Mouse (Mus musculus): ENCODE results near the gene Iqcd. TPM values are rescaled to one million over a fixed set of nuclear protein-coding genes. Genes with fewer than 3 reads are reported as not detected.

The Iqcd gene
- polyA plus RNA-seq, 1 experiment from 2014 or later: 1.1 TPM

GRCm38 (mm10) chr5:120644227-120644626, 55.4 kb downstream of the Iqcd start:
- H3K9ac ChIP-seq: no peak overlapping the region
- WGBS: 93% methylated on average over 3 of the region's 3 CpGs
- peaks cover 26% of the 10 kb centered on the region for H3K27me3 ChIP-seq
- H3K36me3 ChIP-seq (ENCODE audit: poor library complexity, severe bottlenecking): no peaks in the 10 kb centered on the region
- no peak overlapping the region for H3K4me3 ChIP-seq
- no peaks in the 10 kb centered on the region for H3K9me3 ChIP-seq (replicated peaks)
- H3K4me2 ChIP-seq: no peak overlapping the region
- ATAC-seq: no peak
- peaks cover 13% of the 10 kb centered on the region for H3K4me1 ChIP-seq
- H3K27ac ChIP-seq: no peak overlapping the region

GRCm38 (mm10) chr5:120645851-120646250, 57.0 kb downstream of the Iqcd start:
- peaks cover 18% of the 10 kb centered on the region for H3K4me1 ChIP-seq
- H3K4me2 ChIP-seq: no peak overlapping the region
- no peak overlapping the region for H3K27ac ChIP-seq
- H3K36me3 ChIP-seq (ENCODE audit: poor library complexity, severe bottlenecking): no peaks in the 10 kb centered on the region
- 52% methylated on average over 6 of the region's 6 CpGs for WGBS
- peaks cover 42% of the 10 kb centered on the region for H3K27me3 ChIP-seq
- H3K9me3 ChIP-seq (replicated peaks): no peaks in the 10 kb centered on the region
- H3K4me3 ChIP-seq: no peak overlapping the region
- no peak overlapping the region for H3K9ac ChIP-seq
- no peak for ATAC-seq

DNA sequence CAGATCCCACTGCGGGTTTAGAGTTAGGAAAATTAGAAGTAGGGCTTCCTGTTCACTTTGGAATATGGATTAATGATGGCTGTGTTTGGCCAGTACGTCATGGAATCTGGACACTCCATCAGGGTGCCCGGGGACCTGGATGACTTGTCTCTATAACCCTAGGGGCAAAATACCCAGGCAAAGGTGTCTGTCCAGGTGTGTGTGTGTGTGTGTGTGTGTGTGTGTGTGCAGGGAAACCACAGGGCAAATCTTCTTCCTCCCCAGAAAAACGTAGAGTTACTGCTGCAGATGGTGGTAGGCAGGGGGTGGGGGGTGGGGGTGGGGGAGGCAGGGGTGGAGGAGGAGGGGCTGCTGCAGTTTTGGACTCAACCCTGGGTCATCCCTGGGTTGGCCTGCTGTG, 58.5 kb downstream of the Iqcd start:
- no peak overlapping the region for H3K27ac ChIP-seq
- no peaks in the 10 kb centered on the region for H3K36me3 ChIP-seq (ENCODE audit: poor library complexity, severe bottlenecking)
- no peak for ATAC-seq
- peaks cover 18% of the 10 kb centered on the region for H3K4me1 ChIP-seq
- H3K27me3 ChIP-seq: peaks cover 50% of the 10 kb centered on the region
- no peak overlapping the region for H3K4me3 ChIP-seq
- no peaks in the 10 kb centered on the region for H3K9me3 ChIP-seq (replicated peaks)
- 85% methylated on average over 4 of the region's 4 CpGs for WGBS
- no peak overlapping the region for H3K9ac ChIP-seq
- no peak overlapping the region for H3K4me2 ChIP-seq

DNA sequence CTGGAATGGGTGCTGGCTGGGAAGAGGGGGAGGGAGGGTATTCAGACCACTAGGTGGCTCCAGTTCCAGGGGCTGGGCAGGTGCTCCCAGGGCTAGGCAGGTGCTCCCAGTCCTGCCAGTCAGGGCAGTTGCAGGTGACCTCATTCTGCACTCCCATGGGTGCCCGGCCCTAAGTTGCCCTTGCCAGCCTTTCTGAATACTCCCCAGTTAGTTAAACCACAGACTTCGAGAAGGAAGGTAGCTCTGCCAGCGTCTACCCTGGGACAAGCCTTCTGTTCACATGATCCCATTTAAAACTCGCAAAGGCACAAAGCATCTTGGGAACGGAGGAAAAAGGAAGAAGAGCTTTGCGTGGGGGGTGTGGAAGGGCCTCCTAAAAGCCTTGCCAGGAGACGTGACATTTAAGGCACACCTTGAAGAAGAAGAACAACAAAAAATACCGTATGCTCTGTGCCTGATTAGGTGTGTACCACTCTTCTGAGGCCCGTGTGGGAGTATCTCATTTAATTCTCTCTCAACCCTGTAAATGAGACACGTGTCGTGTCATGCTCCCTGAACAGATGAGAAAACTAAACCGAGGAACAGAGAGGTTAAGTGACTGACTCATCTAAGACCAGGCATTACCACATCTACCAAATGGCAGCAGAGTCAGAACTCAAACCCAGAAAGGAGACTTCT, 59.1 kb downstream of the Iqcd start:
- peak overlapping the region; percentile 53; the same call in 1 of the 2 replicates for H3K4me2 ChIP-seq
- no peak overlapping the region for H3K27ac ChIP-seq
- no peaks in the 10 kb centered on the region for H3K36me3 ChIP-seq (ENCODE audit: poor library complexity, severe bottlenecking)
- H3K9ac ChIP-seq: no peak overlapping the region
- ATAC-seq: no peak
- H3K27me3 ChIP-seq: peaks cover 50% of the 10 kb centered on the region
- H3K4me3 ChIP-seq: no peak overlapping the region
- H3K4me1 ChIP-seq: peaks cover 18% of the 10 kb centered on the region
- 42% methylated on average over 12 of the region's 12 CpGs for WGBS
- H3K9me3 ChIP-seq (replicated peaks): no peaks in the 10 kb centered on the region

DNA sequence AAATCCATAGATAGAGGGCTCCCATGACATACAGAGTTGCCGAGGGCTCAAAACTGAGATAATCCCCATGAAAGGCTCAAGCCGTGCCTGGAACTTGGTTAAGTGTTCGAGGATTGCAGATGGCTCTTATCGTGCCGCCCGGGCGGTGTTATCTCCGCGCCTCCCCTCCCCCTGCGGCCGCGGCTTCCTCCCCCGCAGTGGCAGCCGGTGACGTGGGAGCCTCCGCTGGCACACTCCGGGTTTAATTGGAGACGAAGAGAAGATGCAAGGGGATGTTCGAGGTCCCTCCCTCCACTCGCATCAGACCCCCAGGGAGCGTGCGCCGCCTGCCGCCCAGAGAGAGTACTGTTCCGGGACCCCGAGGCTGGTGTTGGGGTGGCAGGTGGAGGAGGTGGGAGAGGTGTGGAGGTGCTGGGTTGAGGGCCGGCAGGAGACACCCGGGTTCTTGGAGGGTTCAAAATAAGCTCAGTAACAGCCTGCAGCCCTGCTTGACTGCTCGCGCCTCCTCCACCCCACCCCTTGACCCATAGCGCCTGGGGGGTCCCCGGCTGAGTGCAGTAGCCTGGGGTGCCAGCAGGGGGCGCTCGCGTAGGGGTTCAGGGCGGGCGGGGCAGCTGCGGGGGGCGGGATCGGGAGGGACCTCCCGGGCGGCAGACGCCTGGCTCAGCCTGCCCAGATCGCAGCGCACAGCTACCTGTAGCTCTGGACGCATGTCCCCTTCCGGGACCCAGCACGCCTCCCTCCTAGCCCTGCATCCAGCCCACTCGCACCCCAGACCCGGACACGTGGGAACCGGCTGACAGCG, 60.0 kb downstream of the Iqcd start, which contains the start of gene Rasal1:
Gene Rasal1, plus strand, starts transcription at position 244 of the 805 bp plus-strand sequence.
- peak within 1 kb of the TSS; percentile 48 for H3K9ac ChIP-seq
- no peak within 1 kb of the TSS for H3K27ac ChIP-seq
- peaks cover 14% of the 10 kb centered on the region for H3K4me1 ChIP-seq
- peaks cover 50% of the 10 kb centered on the region for H3K27me3 ChIP-seq
- peak within 1 kb of the TSS; percentile 53 for H3K4me2 ChIP-seq
- H3K4me3 ChIP-seq: peak within 1 kb of the TSS; percentile 23
- under 1% methylated on average over 38 of the region's 53 CpGs for WGBS
- ATAC-seq: peak; percentile 58
- H3K9me3 ChIP-seq (replicated peaks): no peaks in the 10 kb centered on the region
- H3K36me3 ChIP-seq (ENCODE audit: poor library complexity, severe bottlenecking): no peaks in the 10 kb centered on the region

DNA sequence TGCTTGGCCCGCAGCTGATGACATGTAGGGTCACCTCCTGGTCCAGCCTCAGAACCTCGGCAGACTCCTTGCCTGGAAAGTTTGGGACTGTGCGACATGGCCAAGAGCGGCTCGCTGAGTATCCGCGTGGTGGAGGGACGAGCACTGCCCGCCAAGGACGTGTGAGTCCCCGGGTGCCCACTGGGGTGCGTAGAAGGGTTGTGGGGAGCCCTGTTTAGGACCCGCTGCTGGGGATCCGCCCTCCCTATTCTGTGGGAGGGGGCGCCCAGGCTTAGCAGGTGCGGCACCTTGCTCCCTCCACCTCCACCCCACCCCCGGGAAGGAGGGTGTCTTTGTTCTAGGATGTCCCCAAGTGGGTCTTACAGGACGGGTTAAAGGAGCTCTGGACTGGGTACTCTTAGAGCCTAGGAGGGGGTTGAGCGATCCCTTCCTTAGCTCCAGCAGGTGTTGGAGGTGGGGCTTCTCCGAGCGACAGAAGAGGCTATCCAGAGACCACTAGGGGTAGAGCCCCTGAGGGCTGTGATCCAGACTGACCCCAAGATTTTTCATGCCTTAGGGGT, 60.6 kb downstream of the Iqcd start:
- peak overlapping the region; percentile 23 for H3K4me3 ChIP-seq
- peak; percentile 43; the same call in 1 of the 2 replicates for ATAC-seq
- H3K9me3 ChIP-seq (replicated peaks): no peaks in the 10 kb centered on the region
- no peak overlapping the region for H3K9ac ChIP-seq
- H3K4me2 ChIP-seq: peak overlapping the region; percentile 53
- peaks cover 14% of the 10 kb centered on the region for H3K4me1 ChIP-seq
- H3K36me3 ChIP-seq (ENCODE audit: poor library complexity, severe bottlenecking): no peaks in the 10 kb centered on the region
- 1% methylated on average over 21 of the region's 21 CpGs for WGBS
- H3K27me3 ChIP-seq: peaks cover 50% of the 10 kb centered on the region
- H3K27ac ChIP-seq: no peak overlapping the region

GRCm38 (mm10) chr5:120649938-120650337, 61.1 kb downstream of the Iqcd start:
- no peak overlapping the region for H3K4me2 ChIP-seq
- no peak overlapping the region for H3K4me3 ChIP-seq
- no peaks in the 10 kb centered on the region for H3K36me3 ChIP-seq (ENCODE audit: poor library complexity, severe bottlenecking)
- WGBS: 20% methylated on average over 13 of the region's 13 CpGs
- no peak overlapping the region for H3K27ac ChIP-seq
- peaks cover 50% of the 10 kb centered on the region for H3K27me3 ChIP-seq
- H3K9me3 ChIP-seq (replicated peaks): no peaks in the 10 kb centered on the region
- peaks cover 14% of the 10 kb centered on the region for H3K4me1 ChIP-seq
- ATAC-seq: no peak
- no peak overlapping the region for H3K9ac ChIP-seq

GRCm38 (mm10) chr5:120651230-120651629, 62.4 kb downstream of the Iqcd start:
- Histone ChIP-seq H3K36me3 (ENCODE audit: poor library complexity, severe bottlenecking) (no peaks in the 10 kb centered on the region), H3K27ac (no peak overlapping the region), H3K4me2 (no peak overlapping the region), H3K9me3 (replicated peaks) (no peaks in the 10 kb centered on the region), H3K4me1 (peaks cover 14% of the 10 kb centered on the region), H3K4me3 (no peak overlapping the region), H3K27me3 (peaks cover 50% of the 10 kb centered on the region), H3K9ac (no peak overlapping the region)
- ATAC-seq: no peak
- WGBS: 90% methylated on average over 5 of the region's 5 CpGs

DNA sequence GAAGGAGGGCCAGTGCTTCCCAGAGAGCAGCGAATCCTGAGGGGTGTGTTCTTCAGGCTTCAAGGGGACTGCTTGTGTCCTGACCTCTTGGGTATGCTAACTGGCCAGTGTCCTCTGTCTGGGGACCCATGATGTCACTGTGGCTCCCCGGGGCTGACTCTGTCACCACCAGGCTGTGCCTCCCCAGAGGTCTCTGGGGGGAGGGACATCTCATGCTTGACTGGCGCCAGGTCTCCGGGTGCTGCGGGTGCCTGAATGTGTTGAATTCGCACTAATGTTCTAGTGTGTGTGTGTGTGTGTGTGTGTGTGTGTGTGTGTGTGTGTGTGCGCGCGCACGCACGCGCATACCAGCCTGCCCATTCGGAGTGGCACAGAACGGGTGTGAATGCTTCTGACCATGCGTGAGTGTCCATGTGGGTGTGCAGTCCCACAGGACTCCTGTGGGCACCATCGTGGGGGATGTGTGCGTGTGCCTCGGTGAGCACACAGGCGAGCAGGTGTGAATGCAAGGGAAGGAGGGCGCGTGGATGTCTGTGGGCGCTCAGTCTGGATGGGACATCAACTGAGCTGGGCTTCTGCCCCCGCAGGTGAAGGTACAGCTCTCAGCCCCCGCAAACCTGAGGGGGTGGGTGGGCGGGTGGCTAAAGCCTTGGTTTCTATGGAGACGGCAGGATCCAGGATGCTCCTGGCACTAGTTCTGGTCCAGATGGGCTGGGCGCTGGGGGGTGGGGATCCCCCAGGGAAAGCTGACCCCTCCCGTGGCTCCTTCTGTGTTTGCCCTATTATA, 64.3 kb downstream of the Iqcd start:
- no peak overlapping the region for H3K4me2 ChIP-seq
- no peaks in the 10 kb centered on the region for H3K9me3 ChIP-seq (replicated peaks)
- peaks cover 14% of the 10 kb centered on the region for H3K4me1 ChIP-seq
- no peaks in the 10 kb centered on the region for H3K36me3 ChIP-seq (ENCODE audit: poor library complexity, severe bottlenecking)
- no peak overlapping the region for H3K9ac ChIP-seq
- no peak for ATAC-seq
- H3K27me3 ChIP-seq: peaks cover 35% of the 10 kb centered on the region
- 75% methylated on average over 28 of the region's 28 CpGs for WGBS
- H3K4me3 ChIP-seq: no peak overlapping the region
- H3K27ac ChIP-seq: peak overlapping the region; percentile 41; the same call in 1 of the 2 replicates

DNA sequence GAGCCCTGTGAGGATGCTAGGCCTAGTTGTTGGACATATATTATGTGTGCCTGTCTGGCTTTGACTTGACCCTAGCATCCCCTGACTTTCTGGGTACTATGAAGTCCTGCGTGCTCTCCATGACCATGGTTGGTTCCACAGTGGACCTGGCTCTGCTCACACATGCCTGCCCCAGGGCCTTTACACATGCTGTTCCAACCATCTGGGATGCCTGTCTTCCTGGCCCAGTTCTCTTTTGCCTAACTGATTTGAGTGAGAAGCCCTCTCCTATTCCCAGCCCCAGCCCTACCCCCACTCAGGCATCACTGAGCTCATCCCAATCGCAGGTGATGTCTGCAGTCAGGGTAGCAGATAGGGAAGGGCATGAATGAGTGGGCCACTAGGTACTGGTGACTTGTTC, 65.1 kb downstream of the Iqcd start:
- Histone ChIP-seq H3K4me1 (peaks cover 8% of the 10 kb centered on the region), H3K4me3 (no peak overlapping the region), H3K27ac (peak overlapping the region; percentile 41; the same call in 1 of the 2 replicates), H3K36me3 (ENCODE audit: poor library complexity, severe bottlenecking) (no peaks in the 10 kb centered on the region), H3K27me3 (peaks cover 27% of the 10 kb centered on the region), H3K9me3 (replicated peaks) (no peaks in the 10 kb centered on the region), H3K4me2 (no peak overlapping the region), H3K9ac (no peak overlapping the region)
- 90% methylated on average over 2 of the region's 2 CpGs for WGBS
- ATAC-seq: no peak

- Histone ChIP-seq H3K27ac (peak overlapping the region; percentile 31; the same call in 1 of the 2 replicates), H3K4me3 (no peak overlapping the region), H3K36me3 (ENCODE audit: poor library complexity, severe bottlenecking) (no peaks in the 10 kb centered on the region), H3K27me3 (peaks cover 4% of the 10 kb centered on the region; the same call in 1 of the 2 replicates), H3K9ac (no peak overlapping the region), H3K4me2 (no peak overlapping the region), H3K9me3 (replicated peaks) (no peaks in the 10 kb centered on the region), H3K4me1 (0 out of 2 replicates have a peak, but pooled peaks cover 3% of the 10 kb centered on the region)
- WGBS: 83% methylated on average over 12 of the region's 12 CpGs
- no peak; the same call in 1 of the 2 replicates for ATAC-seq
Observed at GRCm38 (mm10) chr5:120656281-120656751, 67.5 kb downstream of the Iqcd start.
